Mouse (Mus musculus): ENCODE results near the gene Kctd17. TPM values are rescaled to one million over a fixed set of nuclear protein-coding genes. Genes with fewer than 3 reads are reported as not detected.

Kctd17 gene
- polyA plus RNA-seq, 1 experiment = 61.5 TPM

DNA sequence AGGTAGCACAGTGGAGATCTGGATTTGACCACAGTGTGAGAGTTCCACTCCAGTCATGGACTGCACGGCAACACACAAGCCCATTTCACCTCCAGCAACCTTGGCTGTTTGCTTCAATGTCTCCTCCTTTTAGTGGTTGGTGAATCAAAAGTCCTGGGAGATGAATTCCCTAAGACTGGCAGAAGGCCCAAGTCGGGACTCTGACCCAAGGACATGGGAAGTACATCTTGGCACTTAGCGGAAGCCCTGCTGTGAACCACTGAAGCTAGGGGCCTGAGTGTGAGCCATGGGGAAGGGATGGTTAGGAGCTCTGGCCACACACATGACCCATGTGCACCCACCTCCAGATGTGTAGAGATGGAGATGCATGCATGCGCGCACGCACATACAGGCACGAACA lies 39.2 kb downstream of the Kctd17 start:
- no peak for DNase-seq (ENCODE audit: low read depth in 1 of 2, low spot score in 2 of 2)

DNA sequence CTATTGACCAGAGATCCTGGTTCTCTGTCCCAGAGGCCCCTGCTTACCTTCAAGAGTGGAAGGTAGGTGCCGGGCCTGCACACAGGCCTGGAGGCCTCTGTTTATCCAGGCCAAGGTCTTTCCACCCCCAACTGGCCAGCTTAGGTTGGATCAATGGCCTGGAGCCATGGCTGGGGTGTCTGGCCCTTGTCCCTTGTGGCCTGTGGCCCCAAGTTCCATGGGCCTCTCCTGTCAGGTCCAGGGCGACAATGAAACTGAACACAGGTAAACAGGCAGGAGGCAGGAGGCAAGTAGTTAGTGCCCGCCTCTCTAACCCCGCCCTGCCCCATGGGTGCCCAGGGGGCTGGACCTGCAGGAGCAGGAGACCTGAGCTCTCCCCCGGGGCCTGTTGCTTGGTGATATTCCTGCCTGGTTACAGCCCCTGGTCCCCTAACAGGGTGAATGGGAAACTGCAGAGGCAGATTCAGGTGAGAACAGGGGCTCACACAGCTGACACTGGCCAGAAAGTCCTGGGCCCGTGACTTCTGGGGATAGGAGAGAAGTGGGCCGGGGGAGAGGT lies 40.1 kb downstream of the Kctd17 start, which contains the start of gene Tmprss6:
Gene Tmprss6 (minus strand): TSS at position 256 of the 559 bp plus-strand sequence.
- H3K36me3 ChIP-seq (ENCODE audit: control insufficient read depth, insufficient read depth, low read length) = no peaks in the 10 kb centered on the region
- H3K27me3 ChIP-seq (ENCODE audit: control insufficient read depth, insufficient read depth, low read length) = no peaks in the 10 kb centered on the region
- TF ChIP-seq POLR2A (IDR thresholded peaks at IDR 0.05; ENCODE audit: low read depth, low read length) = no peak
- no peak for TF ChIP-seq CTCF (IDR thresholded peaks at IDR 0.05; ENCODE audit: extremely low read depth, insufficient read depth, insufficient read length, insufficient replicate concordance)
- no peak for DNase-seq (ENCODE audit: low read depth in 1 of 2, low spot score in 2 of 2)
- H3K27ac ChIP-seq (ENCODE audit: insufficient read depth, low read length) = no peak within 1 kb of the TSS
- WGBS = 87% methylated on average over 7 of the region's 7 CpGs
- no peak within 1 kb of the TSS for H3K4me3 ChIP-seq (ENCODE audit: extremely low read depth, insufficient read depth, insufficient read length)
- no peaks in the 10 kb centered on the region for H3K4me1 ChIP-seq (ENCODE audit: control insufficient read depth, insufficient read depth, insufficient read length)

More for the DNA sequence above, 39.2 kb downstream of the Kctd17 start:
- TF ChIP-seq CTCF (IDR thresholded peaks at IDR 0.05; ENCODE audit: extremely low read depth, insufficient read depth, insufficient read length, insufficient replicate concordance) = no peak
- no peak for TF ChIP-seq POLR2A (IDR thresholded peaks at IDR 0.05; ENCODE audit: low read depth, low read length)
- Histone ChIP-seq H3K27me3 (ENCODE audit: control insufficient read depth, insufficient read depth, low read length) (no peaks in the 10 kb centered on the region), H3K36me3 (ENCODE audit: control insufficient read depth, insufficient read depth, low read length) (no peaks in the 10 kb centered on the region), H3K4me3 (ENCODE audit: extremely low read depth, insufficient read depth, insufficient read length) (no peak overlapping the region), H3K4me1 (ENCODE audit: control insufficient read depth, insufficient read depth, insufficient read length) (no peaks in the 10 kb centered on the region), H3K27ac (ENCODE audit: insufficient read depth, low read length) (no peak overlapping the region)
- 92% methylated on average over 7 of the region's 7 CpGs for WGBS

DNA sequence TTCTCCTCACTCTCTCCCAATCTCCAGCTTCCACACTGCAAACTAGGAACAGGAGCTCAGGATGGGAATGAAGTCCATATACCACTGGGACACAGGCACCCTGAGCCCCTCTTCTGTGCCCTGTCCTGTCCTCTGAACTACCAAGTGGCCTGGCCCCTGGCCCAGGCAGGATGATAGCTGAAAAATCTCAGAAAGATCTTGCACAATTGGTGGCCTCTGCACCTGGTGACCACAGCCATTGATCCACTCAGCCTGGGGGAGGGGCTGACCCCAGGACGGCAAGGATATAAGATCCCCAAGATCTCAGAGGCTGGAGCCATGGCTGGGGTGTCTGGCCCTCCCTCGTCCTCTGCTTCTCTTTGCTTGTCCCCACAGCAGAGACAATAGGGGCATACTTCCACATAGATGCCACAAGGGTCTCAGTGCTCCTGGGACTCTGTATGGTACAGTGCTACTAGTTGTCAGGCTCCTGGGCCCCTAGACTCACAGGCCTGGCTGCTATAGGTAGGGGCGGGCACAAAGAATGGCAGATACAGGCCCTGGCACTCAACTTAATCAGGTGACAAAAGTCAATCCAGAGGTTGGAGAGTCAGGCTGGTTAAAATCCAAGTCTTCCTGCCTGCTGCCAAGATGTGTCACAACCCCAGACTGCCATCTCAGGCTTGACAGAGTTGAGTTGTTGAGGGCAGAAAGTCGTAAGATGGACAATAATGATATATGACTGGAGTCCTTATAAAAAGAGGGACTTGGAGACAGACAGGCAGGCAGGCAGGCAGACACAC lies 42.3 kb downstream of the Kctd17 start:
- no peaks in the 10 kb centered on the region for H3K27me3 ChIP-seq (ENCODE audit: control insufficient read depth, insufficient read depth, low read length)
- no peak for DNase-seq (ENCODE audit: low read depth in 1 of 2, low spot score in 2 of 2)
- H3K27ac ChIP-seq (ENCODE audit: insufficient read depth, low read length) = no peak overlapping the region
- no peak overlapping the region for H3K4me3 ChIP-seq (ENCODE audit: extremely low read depth, insufficient read depth, insufficient read length)
- whole genome bisulfite sequencing = 92% methylated on average over 4 of the region's 4 CpGs
- peaks cover 3% of the 10 kb centered on the region; the same call in 1 of the 2 replicates for H3K4me1 ChIP-seq (ENCODE audit: control insufficient read depth, insufficient read depth, insufficient read length)
- no peaks in the 10 kb centered on the region for H3K36me3 ChIP-seq (ENCODE audit: control insufficient read depth, insufficient read depth, low read length)
- TF ChIP-seq CTCF (IDR thresholded peaks at IDR 0.05; ENCODE audit: extremely low read depth, insufficient read depth, insufficient read length, insufficient replicate concordance) (no peak), POLR2A (IDR thresholded peaks at IDR 0.05; ENCODE audit: low read depth, low read length) (no peak)

DNA sequence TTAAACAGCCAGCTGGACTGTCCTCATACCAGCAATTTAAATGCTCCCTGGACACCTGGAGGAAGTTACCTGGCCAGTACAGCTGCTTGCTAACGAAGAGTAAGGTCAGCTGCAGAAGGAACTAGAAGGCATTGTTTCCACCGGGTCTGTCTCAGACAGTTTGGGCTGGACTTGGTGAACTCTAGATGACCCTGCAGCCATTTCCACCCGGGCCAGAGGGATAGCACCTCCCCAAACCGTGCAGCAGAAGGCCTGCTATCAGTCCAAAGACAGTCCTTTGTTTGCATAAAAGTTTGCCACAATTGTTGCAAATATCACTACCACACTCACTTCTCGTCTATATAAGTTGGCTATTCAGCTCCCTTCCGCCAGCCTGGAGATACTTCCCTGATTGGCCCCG lies 43.5 kb downstream of the Kctd17 start:
- no peak for DNase-seq (ENCODE audit: low read depth in 1 of 2, low spot score in 2 of 2)
- Histone ChIP-seq H3K36me3 (ENCODE audit: control insufficient read depth, insufficient read depth, low read length) (no peaks in the 10 kb centered on the region), H3K27me3 (ENCODE audit: control insufficient read depth, insufficient read depth, low read length) (no peaks in the 10 kb centered on the region), H3K4me3 (ENCODE audit: extremely low read depth, insufficient read depth, insufficient read length) (no peak overlapping the region), H3K4me1 (ENCODE audit: control insufficient read depth, insufficient read depth, insufficient read length) (peaks cover 12% of the 10 kb centered on the region; the same call in 1 of the 2 replicates), H3K27ac (ENCODE audit: insufficient read depth, low read length) (no peak overlapping the region)
- WGBS = 45% methylated on average over 7 of the region's 7 CpGs
- TF ChIP-seq POLR2A (IDR thresholded peaks at IDR 0.05; ENCODE audit: low read depth, low read length) = no peak

DNA sequence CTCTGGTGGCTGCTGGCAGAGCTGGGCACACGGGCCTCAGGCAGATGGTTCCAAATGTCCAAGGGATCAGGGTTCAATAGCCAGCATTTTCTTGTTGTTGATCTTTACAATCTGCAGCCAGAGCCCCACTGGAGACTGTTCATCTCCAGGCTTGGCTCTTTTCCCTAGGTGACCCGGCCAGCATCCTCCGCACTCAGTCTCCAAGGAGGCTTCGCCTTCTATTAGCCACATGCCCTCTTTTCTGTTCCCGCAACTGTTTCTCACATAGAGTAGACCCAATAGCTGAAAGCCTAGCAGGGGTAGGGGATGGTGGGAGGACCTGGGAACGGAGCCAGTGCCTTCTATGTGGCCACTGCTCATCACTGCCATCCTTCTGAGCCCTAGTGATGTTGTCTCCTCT lies 45.1 kb downstream of the Kctd17 start:
- H3K36me3 ChIP-seq (ENCODE audit: control insufficient read depth, insufficient read depth, low read length) = no peaks in the 10 kb centered on the region
- 87% methylated on average over 6 of the region's 6 CpGs for WGBS
- H3K4me3 ChIP-seq (ENCODE audit: extremely low read depth, insufficient read depth, insufficient read length) = no peak overlapping the region
- peaks cover 17% of the 10 kb centered on the region; the same call in 1 of the 2 replicates for H3K4me1 ChIP-seq (ENCODE audit: control insufficient read depth, insufficient read depth, insufficient read length)
- DNase-seq (ENCODE audit: low read depth in 1 of 2, low spot score in 2 of 2) = no peak
- H3K27ac ChIP-seq (ENCODE audit: insufficient read depth, low read length) = no peak overlapping the region
- H3K27me3 ChIP-seq (ENCODE audit: control insufficient read depth, insufficient read depth, low read length) = no peaks in the 10 kb centered on the region
- TF ChIP-seq CTCF (IDR thresholded peaks at IDR 0.05; ENCODE audit: extremely low read depth, insufficient read depth, insufficient read length, insufficient replicate concordance) = no peak
- TF ChIP-seq POLR2A (IDR thresholded peaks at IDR 0.05; ENCODE audit: low read depth, low read length) = no peak

DNA sequence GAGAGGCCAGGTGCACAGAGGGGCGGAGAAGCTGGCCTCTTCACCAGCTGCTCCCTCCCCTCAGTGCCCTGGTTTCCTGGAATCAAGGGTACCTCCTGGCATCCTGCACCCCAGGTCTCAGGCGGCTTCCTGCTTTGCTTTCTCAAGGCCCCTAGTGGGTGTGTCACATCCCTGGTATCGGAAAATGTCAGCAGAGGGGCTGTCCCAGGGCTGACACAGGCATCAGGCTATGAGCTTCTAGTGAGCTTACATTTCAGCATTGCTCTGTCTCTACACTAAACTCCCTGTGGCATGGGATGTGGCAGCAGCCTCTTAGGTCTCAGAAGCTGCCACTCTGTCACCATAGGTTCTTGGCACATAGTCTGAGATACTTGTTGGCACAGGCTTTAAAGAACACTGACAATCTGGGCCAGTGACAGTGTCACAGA lies 47.3 kb downstream of the Kctd17 start:
- peak; percentile 25 for DNase-seq (ENCODE audit: low read depth in 1 of 2, low spot score in 2 of 2)

DNA sequence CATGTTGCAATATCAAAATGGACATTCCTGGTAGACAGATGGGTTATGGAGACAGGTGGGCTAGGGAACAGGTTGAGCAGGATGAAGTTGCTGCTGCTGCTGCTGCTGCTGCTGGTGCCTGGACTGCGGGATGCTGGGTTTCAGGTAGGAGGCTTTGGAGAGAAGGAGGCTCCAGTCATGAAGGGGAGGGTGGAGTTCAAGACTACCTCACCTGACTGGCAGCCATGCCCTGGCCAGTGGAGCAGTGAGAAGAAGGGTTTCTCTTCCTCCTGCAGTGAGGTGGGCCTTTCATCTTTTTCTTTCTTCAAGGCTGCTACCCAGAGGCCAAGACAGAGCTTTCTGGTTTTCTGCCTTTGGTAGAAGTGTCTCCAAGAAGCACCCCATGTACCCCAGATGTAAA lies 48.5 kb downstream of the Kctd17 start:
- Histone ChIP-seq H3K27me3 (ENCODE audit: control insufficient read depth, insufficient read depth, low read length) (no peaks in the 10 kb centered on the region), H3K36me3 (ENCODE audit: control insufficient read depth, insufficient read depth, low read length) (no peaks in the 10 kb centered on the region), H3K4me1 (ENCODE audit: control insufficient read depth, insufficient read depth, insufficient read length) (peaks cover 17% of the 10 kb centered on the region; the same call in 1 of the 2 replicates), H3K4me3 (ENCODE audit: extremely low read depth, insufficient read depth, insufficient read length) (no peak overlapping the region), H3K27ac (ENCODE audit: insufficient read depth, low read length) (no peak overlapping the region)
- 86% methylated on average over 1 of the region's 1 CpGs for WGBS
- TF ChIP-seq POLR2A (IDR thresholded peaks at IDR 0.05; ENCODE audit: low read depth, low read length) (no peak), CTCF (IDR thresholded peaks at IDR 0.05; ENCODE audit: extremely low read depth, insufficient read depth, insufficient read length, insufficient replicate concordance) (no peak)
- no peak for DNase-seq (ENCODE audit: low read depth in 1 of 2, low spot score in 2 of 2)

More for the DNA sequence above, 47.3 kb downstream of the Kctd17 start:
- H3K27ac ChIP-seq (ENCODE audit: insufficient read depth, low read length) = peak overlapping the region; percentile 34
- 11% methylated on average over 3 of the region's 3 CpGs for WGBS
- no peaks in the 10 kb centered on the region for H3K36me3 ChIP-seq (ENCODE audit: control insufficient read depth, insufficient read depth, low read length)
- no peak overlapping the region for H3K4me3 ChIP-seq (ENCODE audit: extremely low read depth, insufficient read depth, insufficient read length)
- TF ChIP-seq CTCF (IDR thresholded peaks at IDR 0.05; ENCODE audit: extremely low read depth, insufficient read depth, insufficient read length, insufficient replicate concordance) = no peak
- TF ChIP-seq POLR2A (IDR thresholded peaks at IDR 0.05; ENCODE audit: low read depth, low read length) = no peak
- H3K27me3 ChIP-seq (ENCODE audit: control insufficient read depth, insufficient read depth, low read length) = no peaks in the 10 kb centered on the region
- H3K4me1 ChIP-seq (ENCODE audit: control insufficient read depth, insufficient read depth, insufficient read length) = peaks cover 17% of the 10 kb centered on the region; the same call in 1 of the 2 replicates

All from spleen, adult 2 months (tissue).